Mouse (Mus musculus): ENCODE measurements around the gene Peg3. TPM values are rescaled to one million over a fixed set of nuclear protein-coding genes. Genes with fewer than 3 reads are reported as not detected.
A peak's percentile ranks its signal among the peaks of the same experiment; 100 is the strongest.

Peg3 gene
- polyA plus RNA-seq, 1 experiment from 2014 or later: 213 TPM

DNA sequence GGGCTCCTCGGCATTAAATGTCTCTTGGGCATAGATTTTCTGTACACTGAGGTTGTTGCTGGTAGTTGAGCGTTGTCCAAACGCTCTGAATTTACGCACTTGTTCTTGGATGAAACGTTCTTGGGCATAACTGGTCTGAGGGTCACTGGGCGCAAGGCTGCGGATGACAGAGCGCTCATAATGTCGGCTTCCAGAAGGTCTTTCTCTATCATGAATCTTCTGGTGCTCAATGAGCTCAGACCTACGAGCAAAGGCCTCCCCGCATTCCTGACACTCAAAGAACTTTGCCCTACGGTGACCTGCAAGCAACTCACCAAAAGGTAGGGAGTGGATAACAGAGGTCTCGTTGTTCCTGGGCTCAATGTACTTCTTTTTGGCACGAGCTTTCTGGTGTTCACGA is 20.8 kb downstream of the Peg3 start:
- Histone ChIP-seq H3K4me3 (replicated peaks) (no peak overlapping the region), H3K27me3 (no peaks in the 10 kb centered on the region), H3K4me1 (no peaks in the 10 kb centered on the region), H3K27ac (replicated peaks) (no peak overlapping the region), H3K36me3 (peaks cover 75% of the 10 kb centered on the region), H3K4me2 (replicated peaks) (no peak overlapping the region), H3K9me3 (replicated peaks) (no peaks in the 10 kb centered on the region), H3K9ac (no peak overlapping the region)
- no peak for ATAC-seq (ENCODE audit: insufficient number of reproducible peaks, low FRiP score, low TSS enrichment, low read depth)
- WGBS: 92% methylated on average over 15 of the region's 15 CpGs

DNA sequence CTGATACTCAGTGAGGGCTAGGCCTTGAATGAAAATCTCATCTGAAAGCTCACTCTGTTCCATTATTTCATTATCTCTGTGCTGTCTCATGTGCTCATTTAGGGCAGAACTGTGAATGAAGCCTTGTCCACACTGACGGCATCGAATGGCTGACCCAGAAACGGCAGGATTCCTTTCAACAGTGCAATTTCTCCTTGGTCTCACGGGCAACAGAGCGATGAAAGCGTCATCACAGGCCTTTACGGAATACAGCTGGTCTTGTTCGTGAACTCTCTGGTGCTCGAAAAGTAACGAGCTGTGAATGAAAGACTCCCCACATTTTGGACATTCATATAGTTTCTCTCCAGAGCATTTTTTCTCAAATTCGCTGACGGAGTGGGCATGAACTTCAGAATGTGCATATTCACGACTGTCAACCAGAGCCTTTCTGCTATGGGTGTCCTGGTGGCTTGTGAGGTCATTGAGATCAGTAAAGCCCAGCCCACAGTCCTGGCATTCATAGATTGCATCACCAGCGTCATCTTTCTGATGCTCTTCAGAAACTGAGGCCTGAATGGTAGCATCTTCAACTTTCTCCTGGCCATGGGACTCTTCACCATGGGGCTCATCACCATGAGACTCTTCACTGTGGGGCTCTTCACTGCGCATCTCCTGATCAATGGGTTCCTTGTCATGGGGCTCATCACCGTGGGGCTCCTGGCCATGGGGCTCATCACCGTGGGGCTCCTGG is 21.6 kb downstream of the Peg3 start:
- Histone ChIP-seq H3K4me2 (replicated peaks) (no peak overlapping the region), H3K27ac (replicated peaks) (no peak overlapping the region), H3K4me3 (replicated peaks) (no peak overlapping the region), H3K9me3 (replicated peaks) (no peaks in the 10 kb centered on the region), H3K27me3 (no peaks in the 10 kb centered on the region), H3K4me1 (no peaks in the 10 kb centered on the region), H3K36me3 (peaks cover 71% of the 10 kb centered on the region), H3K9ac (no peak overlapping the region)
- ATAC-seq (ENCODE audit: insufficient number of reproducible peaks, low FRiP score, low TSS enrichment, low read depth): no peak
- WGBS: 88% methylated on average over 17 of the region's 17 CpGs

DNA sequence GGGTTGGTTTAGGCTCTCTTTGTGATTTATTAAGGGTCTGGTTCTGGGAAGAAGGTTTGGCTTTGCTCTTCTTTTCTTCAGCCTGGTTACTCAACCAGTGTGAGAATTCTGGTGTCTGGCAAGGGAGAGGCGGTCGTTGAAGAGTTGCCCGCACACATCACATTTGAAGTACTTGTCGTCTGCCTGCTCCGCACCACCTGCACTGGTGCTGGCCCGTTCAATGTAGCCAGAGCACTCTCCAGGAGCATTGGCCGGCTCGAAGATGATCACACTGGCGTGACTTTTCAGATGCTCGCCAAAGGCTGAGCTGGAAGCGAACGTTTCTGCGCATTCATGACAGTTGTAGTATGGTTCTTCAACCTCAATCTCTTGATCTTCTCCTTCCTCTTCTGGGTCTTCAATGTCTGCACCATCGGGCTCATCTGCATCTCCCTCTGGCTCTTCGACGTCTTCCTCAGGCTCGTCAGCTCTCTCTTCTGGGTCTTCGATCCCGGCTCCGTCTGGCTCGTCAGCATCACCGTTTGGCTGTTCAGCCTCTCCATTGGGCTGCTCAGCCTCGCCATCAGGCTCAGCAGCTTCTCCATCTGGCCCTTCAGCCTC is 22.7 kb downstream of the Peg3 start:
- H3K27me3 ChIP-seq: no peaks in the 10 kb centered on the region
- H3K9me3 ChIP-seq (replicated peaks): no peaks in the 10 kb centered on the region
- no peaks in the 10 kb centered on the region for H3K4me1 ChIP-seq
- no peak overlapping the region for H3K4me2 ChIP-seq (replicated peaks)
- H3K4me3 ChIP-seq (replicated peaks): no peak overlapping the region
- peaks cover 61% of the 10 kb centered on the region for H3K36me3 ChIP-seq
- no peak for ATAC-seq (ENCODE audit: insufficient number of reproducible peaks, low FRiP score, low TSS enrichment, low read depth)
- WGBS: 95% methylated on average over 23 of the region's 23 CpGs
- no peak overlapping the region for H3K27ac ChIP-seq (replicated peaks)
- no peak overlapping the region for H3K9ac ChIP-seq

DNA sequence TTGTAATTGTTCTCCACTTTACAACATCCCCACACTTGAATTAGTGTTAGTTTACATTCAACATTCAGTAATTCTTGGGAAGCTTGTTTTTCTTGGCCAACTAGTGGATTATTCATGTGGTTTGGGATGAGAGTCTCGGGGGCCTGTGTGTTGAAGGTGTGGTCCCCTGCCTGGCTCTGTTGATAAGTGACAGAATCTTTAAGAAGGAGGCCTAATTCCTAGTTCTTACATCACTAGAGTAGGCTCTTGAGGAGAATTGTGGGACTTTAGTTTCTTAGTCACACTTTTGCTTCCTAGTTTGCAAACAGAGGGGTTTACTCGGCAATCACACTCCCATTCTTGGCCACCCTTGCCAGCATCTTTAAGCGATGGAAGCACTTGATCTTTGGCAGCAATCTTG is 31.0 kb downstream of the Peg3 start:
- WGBS: 70% methylated on average over 3 of the region's 3 CpGs
- Histone ChIP-seq H3K9me3 (replicated peaks) (no peaks in the 10 kb centered on the region), H3K4me1 (no peaks in the 10 kb centered on the region), H3K36me3 (no peaks in the 10 kb centered on the region), H3K4me3 (replicated peaks) (no peak overlapping the region), H3K4me2 (replicated peaks) (no peak overlapping the region), H3K27me3 (no peaks in the 10 kb centered on the region), H3K9ac (no peak overlapping the region), H3K27ac (replicated peaks) (no peak overlapping the region)
- no peak for ATAC-seq (ENCODE audit: insufficient number of reproducible peaks, low FRiP score, low TSS enrichment, low read depth)

DNA sequence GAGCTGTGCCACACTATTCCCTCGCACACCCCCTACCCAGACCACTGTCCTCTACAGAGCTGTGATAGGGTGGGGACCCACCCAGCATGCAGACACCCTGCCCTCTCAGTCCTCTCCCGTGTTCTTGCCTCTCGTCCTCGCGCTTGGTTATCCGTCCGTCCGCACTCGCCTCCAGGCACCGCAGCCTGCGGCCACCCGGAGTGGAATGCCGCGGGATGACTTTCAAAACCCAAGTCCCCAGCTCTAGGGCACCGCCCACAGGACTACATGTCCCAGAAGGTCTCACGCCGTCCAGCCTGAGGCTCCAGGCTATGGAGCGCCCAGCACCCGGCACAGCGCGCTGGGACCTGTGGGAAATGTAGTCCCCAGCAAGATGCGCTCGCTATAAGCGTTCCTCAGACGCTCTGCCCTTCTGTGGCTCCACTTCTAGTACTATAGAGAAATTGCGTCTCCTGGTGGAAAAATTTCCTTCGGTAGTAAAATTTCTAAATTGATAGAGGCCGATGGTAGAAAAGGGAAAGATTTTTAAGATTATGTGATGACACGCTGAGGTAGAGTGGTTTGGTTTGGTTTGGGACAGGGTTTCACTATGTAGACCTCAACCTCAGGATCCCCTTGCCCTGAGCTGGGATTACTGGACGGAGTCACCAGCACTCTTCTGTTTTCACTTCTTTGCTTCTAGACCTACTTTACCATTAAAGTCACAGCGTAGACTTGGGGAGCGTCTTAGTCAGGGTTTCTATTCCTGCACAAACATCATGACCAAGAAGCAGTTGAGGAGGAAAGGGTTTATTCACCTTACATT is 33.8 kb downstream of the Peg3 start, which contains the start of gene Zim1:
TSS of gene Zim1 (minus strand) at position 210 of the 805 bp plus-strand sequence.
- no peaks in the 10 kb centered on the region for H3K9me3 ChIP-seq (replicated peaks)
- peak within 1 kb of the TSS; percentile 68 for H3K4me2 ChIP-seq (replicated peaks)
- no peaks in the 10 kb centered on the region for H3K27me3 ChIP-seq
- 9% methylated on average over 32 of the region's 32 CpGs for WGBS
- peak; percentile 100 for ATAC-seq (ENCODE audit: insufficient number of reproducible peaks, low FRiP score, low TSS enrichment, low read depth)
- peak within 1 kb of the TSS; percentile 56 for H3K4me3 ChIP-seq (replicated peaks)
- H3K4me1 ChIP-seq: no peaks in the 10 kb centered on the region
- no peak within 1 kb of the TSS for H3K27ac ChIP-seq (replicated peaks)
- peak within 1 kb of the TSS; percentile 40 for H3K9ac ChIP-seq
- no peaks in the 10 kb centered on the region for H3K36me3 ChIP-seq

DNA sequence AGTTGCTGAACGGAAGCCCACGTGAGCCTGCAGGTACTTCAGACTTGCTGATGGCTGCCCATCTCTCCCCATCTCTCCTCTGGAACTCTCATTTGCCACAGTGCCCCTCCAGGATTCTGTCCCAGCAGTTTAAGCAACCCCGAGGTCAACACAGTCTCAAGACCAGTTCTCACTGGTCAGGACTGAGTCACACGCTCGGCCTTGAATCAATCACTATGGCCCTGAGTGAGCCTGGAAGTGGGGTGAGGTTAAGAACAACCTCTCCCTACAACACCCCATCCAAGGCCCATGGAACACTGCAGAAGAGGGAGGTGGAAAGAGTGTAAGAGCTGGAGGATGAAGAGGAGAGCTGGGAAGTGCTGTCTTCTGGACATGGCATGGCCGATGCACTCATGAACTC is 44.7 kb downstream of the Peg3 start:
- no peak for ATAC-seq (ENCODE audit: insufficient number of reproducible peaks, low FRiP score, low TSS enrichment, low read depth)
- no peak overlapping the region for H3K9ac ChIP-seq
- H3K9me3 ChIP-seq (replicated peaks): no peaks in the 10 kb centered on the region
- no peak overlapping the region for H3K4me3 ChIP-seq (replicated peaks)
- no peaks in the 10 kb centered on the region for H3K27me3 ChIP-seq
- H3K4me2 ChIP-seq (replicated peaks): no peak overlapping the region
- no peaks in the 10 kb centered on the region for H3K4me1 ChIP-seq
- no peak overlapping the region for H3K27ac ChIP-seq (replicated peaks)
- peaks cover 35% of the 10 kb centered on the region for H3K36me3 ChIP-seq
- 93% methylated on average over 6 of the region's 6 CpGs for WGBS

DNA sequence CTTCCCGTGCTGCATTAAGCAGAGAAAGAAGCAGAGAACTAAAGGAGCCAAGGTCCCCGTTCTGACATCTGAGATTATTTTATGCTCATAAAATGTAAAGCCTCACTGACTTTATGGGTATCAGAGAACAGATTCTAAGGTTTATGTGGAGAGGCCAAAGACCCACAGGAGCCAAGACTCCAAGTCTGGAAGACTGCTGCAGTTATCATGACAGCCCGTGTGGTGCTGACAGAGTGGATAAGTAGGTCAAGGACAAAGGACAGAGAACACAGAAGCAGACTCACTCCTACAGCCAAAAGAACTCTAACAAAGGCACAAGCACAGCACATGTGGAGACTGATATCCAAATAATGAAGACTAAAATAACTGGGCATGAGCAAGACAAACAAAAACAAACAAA is 63.5 kb downstream of the Peg3 start:
- no peaks in the 10 kb centered on the region for H3K36me3 ChIP-seq
- H3K27me3 ChIP-seq: no peaks in the 10 kb centered on the region
- H3K4me1 ChIP-seq: no peaks in the 10 kb centered on the region
- no peak overlapping the region for H3K4me3 ChIP-seq (replicated peaks)
- H3K4me2 ChIP-seq (replicated peaks): no peak overlapping the region
- H3K9me3 ChIP-seq (replicated peaks): no peaks in the 10 kb centered on the region
- WGBS: 67% methylated on average over 3 of the region's 3 CpGs
- H3K9ac ChIP-seq: no peak overlapping the region
- H3K27ac ChIP-seq (replicated peaks): no peak overlapping the region
- ATAC-seq (ENCODE audit: insufficient number of reproducible peaks, low FRiP score, low TSS enrichment, low read depth): no peak

DNA sequence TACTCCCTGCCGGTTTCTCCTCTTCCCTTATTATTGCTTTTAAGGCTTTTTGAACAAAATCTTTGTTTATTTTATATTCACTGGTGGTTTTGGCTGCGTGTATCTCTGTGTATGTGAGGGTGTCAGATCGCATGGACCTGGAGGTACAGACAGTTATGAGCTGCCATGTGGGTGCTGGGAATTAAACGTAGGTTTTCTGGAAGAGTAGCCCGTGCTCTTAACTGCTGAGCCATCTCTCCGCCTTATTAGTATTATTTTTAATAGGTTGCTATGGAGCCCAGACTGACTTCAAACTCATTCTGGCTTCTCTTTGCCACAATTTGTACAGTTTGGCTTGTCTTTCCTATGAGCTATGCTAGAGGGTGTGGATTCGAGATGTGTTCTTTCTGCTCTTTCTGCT is 66.8 kb downstream of the Peg3 start:
- no peak overlapping the region for H3K4me2 ChIP-seq (replicated peaks)
- H3K9me3 ChIP-seq (replicated peaks): no peaks in the 10 kb centered on the region
- H3K36me3 ChIP-seq: no peaks in the 10 kb centered on the region
- H3K27me3 ChIP-seq: no peaks in the 10 kb centered on the region
- H3K4me1 ChIP-seq: no peaks in the 10 kb centered on the region
- H3K4me3 ChIP-seq (replicated peaks): no peak overlapping the region
- no peak overlapping the region; the same call in 1 of the 2 replicates for H3K27ac ChIP-seq (replicated peaks)
- no peak overlapping the region for H3K9ac ChIP-seq
- WGBS: 52% methylated on average over 7 of the region's 7 CpGs
- no peak for ATAC-seq (ENCODE audit: insufficient number of reproducible peaks, low FRiP score, low TSS enrichment, low read depth)

DNA sequence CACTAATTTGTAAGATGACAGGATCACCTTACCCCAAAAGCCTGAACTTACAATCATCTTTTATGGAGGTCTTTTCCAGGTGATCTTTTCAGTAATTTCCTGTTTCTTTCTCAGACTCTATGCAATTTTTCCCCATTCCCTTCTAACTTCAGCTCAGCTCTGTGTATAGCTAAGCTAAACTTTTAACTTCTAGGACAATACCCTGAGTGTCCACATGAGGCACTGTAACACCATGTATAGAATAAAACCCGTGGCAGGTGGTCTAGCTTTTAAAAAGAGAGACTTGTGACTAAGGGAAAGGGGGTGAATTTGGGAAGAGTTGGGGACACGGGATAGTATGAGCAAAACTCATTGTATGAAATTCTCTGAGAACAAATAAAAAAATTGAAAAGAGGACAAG is 70.6 kb downstream of the Peg3 start:
- Histone ChIP-seq H3K9me3 (replicated peaks) (no peaks in the 10 kb centered on the region), H3K36me3 (no peaks in the 10 kb centered on the region), H3K4me3 (replicated peaks) (no peak overlapping the region), H3K4me2 (replicated peaks) (no peak overlapping the region), H3K27ac (replicated peaks) (no peak overlapping the region), H3K4me1 (no peaks in the 10 kb centered on the region), H3K27me3 (no peaks in the 10 kb centered on the region), H3K9ac (no peak overlapping the region)
- whole genome bisulfite sequencing: 23% methylated on average over 2 of the region's 2 CpGs
- no peak for ATAC-seq (ENCODE audit: insufficient number of reproducible peaks, low FRiP score, low TSS enrichment, low read depth)

DNA sequence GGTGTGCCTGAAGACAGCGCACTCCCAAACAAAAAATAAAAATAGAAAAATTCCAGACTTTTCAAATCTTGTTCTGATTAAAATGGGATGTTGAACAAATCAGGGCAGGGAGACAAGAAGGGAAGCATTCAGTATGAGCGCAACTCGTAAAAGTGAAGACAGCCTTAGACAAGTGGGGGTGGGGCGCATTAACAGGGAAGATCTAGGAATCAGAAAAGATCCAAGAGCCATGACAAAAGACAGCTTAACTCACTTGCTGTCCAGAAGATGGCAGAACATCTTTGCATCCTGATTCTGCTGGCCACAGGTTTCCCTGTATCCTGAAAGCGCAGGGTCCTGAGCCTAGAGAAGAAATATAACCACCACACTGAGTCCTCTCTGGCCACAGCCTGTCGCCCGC is 71.6 kb downstream of the Peg3 start:
- Histone ChIP-seq H3K9me3 (replicated peaks) (no peaks in the 10 kb centered on the region), H3K4me3 (replicated peaks) (no peak overlapping the region), H3K9ac (no peak overlapping the region), H3K4me1 (no peaks in the 10 kb centered on the region), H3K27me3 (no peaks in the 10 kb centered on the region), H3K36me3 (no peaks in the 10 kb centered on the region), H3K4me2 (replicated peaks) (no peak overlapping the region), H3K27ac (replicated peaks) (no peak overlapping the region)
- no peak for ATAC-seq (ENCODE audit: insufficient number of reproducible peaks, low FRiP score, low TSS enrichment, low read depth)
- 82% methylated on average over 7 of the region's 7 CpGs for WGBS

All from embryonic facial prominence, embryonic 15.5 days (tissue).